Mouse (Mus musculus) brain, embryonic 14.5 days (tissue): ENCODE data around the gene Tex36.

Experiments used
- CTCF ChIP-seq: fragments of 200-500 bp; IDR thresholded peaks from 2 replicates; pipeline ENCODE4 v1.5.1; 2012; ENCODE audit warnings: inconsistent platforms, mild to moderate bottlenecking, moderate library complexity, borderline replicate concordance; ENCODE audit not compliant: insufficient read depth, insufficient read length; ENCODE audit errors: extremely low read depth
- POLR2A ChIP-seq: fragments of 200-500 bp; IDR thresholded peaks from 2 replicates; pipeline ENCODE4 v1.6.1; 2012; ENCODE audit warnings: mild to moderate bottlenecking, inconsistent platforms, borderline replicate concordance; ENCODE audit not compliant: poor library complexity, insufficient read depth, insufficient read length, severe bottlenecking; ENCODE audit errors: extremely low read depth

GRCm38 (mm10) chr7:133634932-133635650 lies 33.1 kb upstream of the Tex36 start:
- TF ChIP-seq POLR2A (no peak), CTCF (no peak)
